Mouse (Mus musculus) ES-E14 (cell line): Measurements from ENCODE around the gene Gm10974. TPM values are rescaled to one million over a fixed set of nuclear protein-coding genes. Genes with fewer than 3 reads are reported as not detected.

Experiments
- DNase-seq: peaks from one replicate; pipeline ENCODE4 v3.0.0-alpha.2; 2013; ENCODE audit warnings: low read depth, low spot score
- H3K27ac ChIP-seq: 2 replicates; pipeline ENCODE4 v1.5.1; 2012; ENCODE audit warnings: low read depth, mild to moderate bottlenecking, low read length, moderate library complexity, mixed read lengths; ENCODE audit not compliant: poor library complexity, insufficient read depth, severe bottlenecking
- H3K36me3 ChIP-seq: 2 replicates; pipeline ENCODE4 v1.6.1; 2012; ENCODE audit warnings: mild to moderate bottlenecking, low read length, moderate library complexity, mixed read lengths; ENCODE audit not compliant: control insufficient read depth, poor library complexity, insufficient read depth, severe bottlenecking
- H3K4me1 ChIP-seq, 2 experiments: fragments of 150-350 bp in 1 of 2; sonication (generic) in 1 of 2; 2 replicates each; pipeline ENCODE4 v1.6.1; 2012; ENCODE audit warnings: low read length in 2 of 2, mild to moderate bottlenecking in 1 of 2, mixed read lengths in 1 of 2; ENCODE audit not compliant: control insufficient read depth in 2 of 2, insufficient read depth in 2 of 2, poor library complexity in 1 of 2
- H3K4me3 ChIP-seq, 2 experiments: fragments of 150-350 bp in 1 of 2; sonication (generic) in 1 of 2; 2 replicates each; pipeline ENCODE4 v1.5.1; 2012; ENCODE audit warnings: low read length in 2 of 2, low read depth in 1 of 2, mild to moderate bottlenecking in 1 of 2, mixed read lengths in 1 of 2; ENCODE audit not compliant: insufficient read depth in 1 of 2, poor library complexity in 1 of 2, severe bottlenecking in 1 of 2
- H3K9ac ChIP-seq: 2 replicates; pipeline ENCODE4 v1.6.1; 2012; ENCODE audit warnings: low read depth, mild to moderate bottlenecking, low read length, mixed read lengths; ENCODE audit not compliant: poor library complexity, insufficient read depth, severe bottlenecking
- H3K9me3 ChIP-seq: fragments of 150-350 bp; sonication (generic); 2 replicates; pipeline ENCODE4 v1.6.1; 2012; ENCODE audit warnings: low read depth, mild to moderate bottlenecking, low read length; ENCODE audit not compliant: control insufficient read depth, insufficient read depth
- CHD2 ChIP-seq: IDR thresholded peaks from 2 replicates; pipeline ENCODE4 v1.6.1; 2014; ENCODE audit warnings: mild to moderate bottlenecking, low read depth, low read length, inconsistent platforms
- HCFC1 ChIP-seq: IDR thresholded peaks from 2 replicates; pipeline ENCODE4 v1.6.1; 2012; ENCODE audit warnings: low read length, inconsistent platforms, borderline replicate concordance; ENCODE audit not compliant: insufficient read depth
- MAFK ChIP-seq: IDR thresholded peaks from 2 replicates; pipeline ENCODE4 v1.6.1; 2014; ENCODE audit warnings: mild to moderate bottlenecking, low read depth, low read length, inconsistent platforms; ENCODE audit not compliant: insufficient read depth
- ZC3H11A ChIP-seq: IDR thresholded peaks from 2 replicates; pipeline ENCODE4 v1.6.1; 2012; ENCODE audit warnings: low read depth, mild to moderate bottlenecking, inconsistent platforms, low read length, borderline replicate concordance
- ZNF384 ChIP-seq: IDR thresholded peaks from 2 replicates; pipeline ENCODE4 v1.6.1; 2012; ENCODE audit warnings: low read depth, low read length, inconsistent platforms
- in situ Hi-C, 2 experiments: fragments of 600-800 bp; cut with MboI; formaldehyde crosslinking; loops; one replicate each; pipeline ENCODE4 v1.15.1; 2025; ENCODE audit warnings: low sequenced_read_pairs in 2 of 2, inconsistent platforms in 1 of 2; ENCODE audit not compliant: unreplicated experiment in 2 of 2
- total RNA-seq: library from RNA; depleted of rRNA; stranded (reverse); fragments of 300-350 nt; gene quantifications from 2 replicates; pipeline ENCODE4 v1.2.3, GENCODE M21; 2012

Gene Gm10974
- total RNA-seq, 1 experiment, result not detected

- in situ Hi-C loops, result loop anchor here in 1 of 2 experiments (25.0 kb wide), 1 partner anchor 249 kb away; no protein-coding TSS in a partner anchor
Observed at GRCm38 (mm10) chr7:66413093-66413492, 47.4 kb downstream of the Gm10974 start.

DNA sequence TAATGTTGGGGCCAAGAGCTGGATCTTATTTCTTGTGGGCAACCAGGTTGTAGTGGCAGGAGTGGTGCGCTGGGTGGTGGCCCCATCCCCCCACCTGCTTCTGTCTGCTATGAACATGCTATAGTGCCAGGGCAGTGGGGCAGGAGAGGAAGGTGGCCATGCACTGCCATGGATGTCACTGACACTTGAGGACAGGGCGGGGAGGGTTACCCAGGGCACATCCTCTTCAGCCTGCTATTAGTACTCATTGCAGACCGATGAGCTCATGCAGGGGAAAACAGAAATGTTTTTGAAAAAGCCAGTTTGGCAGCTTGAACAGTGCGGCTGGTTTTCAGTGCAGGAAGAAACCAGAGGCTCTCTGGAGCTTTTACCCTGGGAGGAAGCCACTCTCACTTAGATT, 51.1 kb downstream of the Gm10974 start:
- Histone ChIP-seq H3K9ac (no peak overlapping the region), H3K36me3 (no peaks in the 10 kb centered on the region), H3K4me3 (no peak overlapping the region), H3K9me3 (no peaks in the 10 kb centered on the region), H3K27ac (no peak overlapping the region), H3K4me1 (no peaks in the 10 kb centered on the region)
- no peak for TF ChIP-seq CHD2
- no peak for TF ChIP-seq HCFC1
- no peak for TF ChIP-seq ZC3H11A
- no peak for TF ChIP-seq ZNF384
- no peak for TF ChIP-seq MAFK
- no peak for DNase-seq
- in situ Hi-C loops, result loop anchor here in 1 of 2 experiments (25.0 kb wide), 1 partner anchor 245 kb away; no protein-coding TSS in a partner anchor

More at GRCm38 (mm10) chr7:66413093-66413492, 47.4 kb downstream of the Gm10974 start:
- no peak overlapping the region for H3K27ac ChIP-seq
- H3K9ac ChIP-seq, result no peak overlapping the region
- no peaks in the 10 kb centered on the region for H3K36me3 ChIP-seq
- DNase-seq, result no peak
- no peak for TF ChIP-seq MAFK
- TF ChIP-seq HCFC1, result no peak
- TF ChIP-seq ZNF384, result no peak
- TF ChIP-seq ZC3H11A, result no peak
- H3K4me3 ChIP-seq, result no peak overlapping the region
- H3K4me1 ChIP-seq, result no peaks in the 10 kb centered on the region
- H3K9me3 ChIP-seq, result no peaks in the 10 kb centered on the region

- TF ChIP-seq HCFC1 (no peak), ZC3H11A (no peak), CHD2 (no peak)
- DNase-seq, result no peak
- H3K9me3 ChIP-seq, result no peaks in the 10 kb centered on the region
- no peak overlapping the region for H3K27ac ChIP-seq
- H3K36me3 ChIP-seq, result no peaks in the 10 kb centered on the region
- H3K4me3 ChIP-seq, result no peak overlapping the region
- no peaks in the 10 kb centered on the region for H3K4me1 ChIP-seq
- in situ Hi-C loops, result loop anchor here in 1 of 2 experiments (25.0 kb wide), 1 partner anchor 243 kb away; no protein-coding TSS in a partner anchor
- no peak overlapping the region for H3K9ac ChIP-seq
Observed at GRCm38 (mm10) chr7:66418981-66419380, 53.3 kb downstream of the Gm10974 start.

GRCm38 (mm10) chr7:66421903-66422302, 56.2 kb downstream of the Gm10974 start:
- no peak for TF ChIP-seq ZC3H11A
- no peak for TF ChIP-seq CHD2
- no peak for TF ChIP-seq MAFK
- TF ChIP-seq ZNF384, result no peak
- no peak for TF ChIP-seq HCFC1
- Histone ChIP-seq H3K27ac (no peak overlapping the region), H3K36me3 (no peaks in the 10 kb centered on the region), H3K9ac (no peak overlapping the region), H3K9me3 (no peaks in the 10 kb centered on the region), H3K4me3 (no peak overlapping the region), H3K4me1 (peaks cover 0 to 3% of the 10 kb centered on the region in 2 experiments; a peak in 1 of 4 replicates)
- in situ Hi-C loops, result loop anchor here in 1 of 2 experiments (25.0 kb wide), 1 partner anchor 240 kb away; no protein-coding TSS in a partner anchor
- DNase-seq, result no peak

GRCm38 (mm10) chr7:66427053-66427436, 61.3 kb downstream of the Gm10974 start:
- Histone ChIP-seq H3K4me1 (peaks cover 0 to 3% of the 10 kb centered on the region in 2 experiments; a peak in 1 of 4 replicates), H3K9me3 (no peaks in the 10 kb centered on the region), H3K4me3 (peak overlapping the region; percentile 59 to 63; a peak in 3 of 4 replicates), H3K9ac (no peak overlapping the region), H3K36me3 (no peaks in the 10 kb centered on the region), H3K27ac (no peak overlapping the region)
- DNase-seq, result no peak
- TF ChIP-seq CHD2 (no peak), MAFK (no peak), HCFC1 (no peak), ZC3H11A (no peak), ZNF384 (no peak)
- in situ Hi-C loops, result no loop called here
